ENCODE assay signal across 24 mouse cellular contexts in genomic region chr2:92272510-92272909, GRCm38 (mm10).
DNase-seq lines count a peak whose midpoint lies in the region; ATAC-seq and TF ChIP-seq lines count a peak whose summit lies in the region.
"Had no signal": no experiment of that assay in that cellular context is flagged by ENCODE, and none has a peak within 500 bp of the region (broad histone marks: within the 10 kb centered on the region; RNA-seq: fewer than 3 reads in every experiment).

No protein-coding gene starts in this region.

- no peak for DNase-seq in forebrain, embryonic 11.5 days (ENCODE audit: low spot score)
- DNase-seq in lung, embryonic 14.5 days = peak; percentile 21
- DNase-seq in lung, postnatal 25 days (ENCODE audit: low spot score) = no peak
- DNase-seq in thymus, postnatal 25 days = peak; percentile 8
- no peak for DNase-seq in thymus, postnatal 36 days
- no peak for DNase-seq in Muller cell, postnatal 12 days (ENCODE audit: inconsistent ontology term)
- DNase-seq: adrenal gland, adult 8-10 months; kidney, adult 8-10 months; kidney, postnatal 10 days; lung, postnatal 14 days; right cerebral cortex, postnatal 4 days; thymus, adult 18-20 months had no signal

- no peaks in the 10 kb centered on the region for H3K36me3 ChIP-seq in forebrain, embryonic 15.5 days
- no peaks in the 10 kb centered on the region for H3K36me3 ChIP-seq in forebrain, embryonic 11.5 days (ENCODE audit: control insufficient read depth, insufficient read depth, low read length)
- no peaks in the 10 kb centered on the region; the same call in 1 of the 2 replicates for H3K36me3 ChIP-seq in lung, embryonic 14.5 days (ENCODE audit: insufficient read depth)
- H3K36me3 ChIP-seq: intestine, embryonic 15.5 days had no signal

- H3K4me2 ChIP-seq in forebrain, embryonic 15.5 days (replicated peaks) = no peak overlapping the region
- no peak overlapping the region for H3K4me2 ChIP-seq in forebrain, embryonic 11.5 days (ENCODE audit: low read depth, low read length, severe bottlenecking)
- no peak overlapping the region for H3K4me2 ChIP-seq in lung, embryonic 14.5 days
- H3K4me2 ChIP-seq: embryonic facial prominence, embryonic 13.5 days; heart, embryonic 11.5 days; intestine, embryonic 15.5 days; liver, embryonic 11.5 days; neural tube, embryonic 13.5 days had no signal

- peaks cover 13% of the 10 kb centered on the region for H3K4me1 ChIP-seq in forebrain, embryonic 15.5 days
- H3K4me1 ChIP-seq in forebrain, embryonic 11.5 days (replicated peaks; ENCODE audit: control insufficient read depth, insufficient read depth, low read length) = no peaks in the 10 kb centered on the region
- no peaks in the 10 kb centered on the region for H3K4me1 ChIP-seq in lung, embryonic 14.5 days (ENCODE audit: insufficient read depth)
- H3K4me1 ChIP-seq: embryonic facial prominence, embryonic 13.5 days; hindbrain, embryonic 10.5 days; intestine, embryonic 15.5 days; midbrain, embryonic 10.5 days had no signal

- no peak for TF ChIP-seq CTCF in lung, embryonic 14.5 days (IDR thresholded peaks at IDR 0.05; ENCODE audit: low read depth)

- no peak overlapping the region for H3K4me3 ChIP-seq in forebrain, embryonic 15.5 days
- no peak overlapping the region for H3K4me3 ChIP-seq in forebrain, embryonic 11.5 days (ENCODE audit: low read depth, low read length)
- H3K4me3 ChIP-seq in lung, embryonic 14.5 days (ENCODE audit: low read depth, low read length) = no peak overlapping the region
- H3K4me3 ChIP-seq: embryonic facial prominence, embryonic 13.5 days; hindbrain, embryonic 10.5 days; intestine, embryonic 15.5 days; midbrain, embryonic 10.5 days; neural tube, embryonic 13.5 days had no signal

- no peaks in the 10 kb centered on the region for H3K27me3 ChIP-seq in forebrain, embryonic 15.5 days
- H3K27me3 ChIP-seq in forebrain, embryonic 11.5 days (ENCODE audit: control insufficient read depth, insufficient read depth, low read length) = no peaks in the 10 kb centered on the region
- H3K27me3 ChIP-seq in lung, embryonic 14.5 days (ENCODE audit: insufficient read depth, low read length) = no peaks in the 10 kb centered on the region
- H3K27me3 ChIP-seq: CH12.LX; embryonic facial prominence, embryonic 13.5 days; intestine, embryonic 15.5 days; neural tube, embryonic 13.5 days had no signal

- ATAC-seq in forebrain, embryonic 15.5 days (replicated peaks) = no peak
- no peak for ATAC-seq in forebrain, embryonic 11.5 days (replicated peaks; ENCODE audit: low FRiP score)
- ATAC-seq in lung, embryonic 14.5 days (ENCODE audit: insufficient read depth) = no peak
- peak; percentile 79 for ATAC-seq in megakaryocyte-erythroid progenitor cell, adult 5-6 weeks (replicated peaks; ENCODE audit: low FRiP score, low TSS enrichment, poor library complexity, severe bottlenecking)
- ATAC-seq: activated CD4-positive, CD25-positive, alpha-beta regulatory T cell, adult 4 months; intestine, embryonic 15.5 days had no signal

- H3K9ac ChIP-seq in forebrain, embryonic 15.5 days (replicated peaks) = no peak overlapping the region
- no peak overlapping the region for H3K9ac ChIP-seq in forebrain, embryonic 11.5 days (ENCODE audit: low read length)
- no peak overlapping the region for H3K9ac ChIP-seq in lung, embryonic 14.5 days
- H3K9ac ChIP-seq: embryonic facial prominence, embryonic 13.5 days; intestine, embryonic 15.5 days; neural tube, embryonic 13.5 days had no signal

- peak overlapping the region; percentile 51; the same call in 1 of the 2 replicates for H3K27ac ChIP-seq in forebrain, embryonic 15.5 days (replicated peaks)
- H3K27ac ChIP-seq in forebrain, embryonic 11.5 days (ENCODE audit: low read depth, low read length) = no peak overlapping the region
- no peak overlapping the region for H3K27ac ChIP-seq in lung, embryonic 14.5 days (ENCODE audit: low read depth)
- H3K27ac ChIP-seq: embryonic facial prominence, embryonic 13.5 days; hindbrain, embryonic 10.5 days; intestine, embryonic 15.5 days; midbrain, embryonic 10.5 days; neural tube, embryonic 13.5 days had no signal

- H3K9me3 ChIP-seq in forebrain, embryonic 15.5 days = no peaks in the 10 kb centered on the region
- no peaks in the 10 kb centered on the region for H3K9me3 ChIP-seq in forebrain, embryonic 11.5 days (ENCODE audit: control insufficient read depth, low read length)
- H3K9me3 ChIP-seq in lung, embryonic 14.5 days (ENCODE audit: low read depth, low read length) = no peaks in the 10 kb centered on the region
- H3K9me3 ChIP-seq: embryonic facial prominence, embryonic 13.5 days; G1E; hindbrain, embryonic 10.5 days; intestine, embryonic 15.5 days; midbrain, embryonic 10.5 days; neural tube, embryonic 13.5 days had no signal

- WGBS in forebrain, embryonic 15.5 days = 23% methylated on average over 2 of the region's 2 CpGs
- 73% methylated on average over 2 of the region's 2 CpGs for WGBS in forebrain, embryonic 11.5 days
- 44% methylated on average over 2 of the region's 2 CpGs for WGBS in lung, embryonic 14.5 days

Comparison
In these comparisons a context has a peak if more than half of its experiments do, and no peak if none do; other contexts are left out.
1. DNase-seq: peak in lung, embryonic 14.5 days (single experiment) and thymus, postnatal 25 days (single experiment); none in forebrain, embryonic 11.5 days (single experiment), lung, postnatal 25 days (single experiment), thymus, postnatal 36 days (0 of 2) and Muller cell, postnatal 12 days (single experiment).